Mouse (Mus musculus) cerebellum, postnatal 14 days (tissue): Measurements from ENCODE around the gene Gm8720.
"Not testable (repeated sequence)": the region's sequence is repeated elsewhere in the genome, so short reads cannot be mapped to it uniquely, and the experiment has no call there.

ENCODE experiments used
- DNase-seq, 2 experiments: peaks; one replicate each; pipeline ENCODE4 v3.0.0; 2021; ENCODE audit warnings: mixed read lengths in 2 of 2

Gm8720 gene

GRCm38 (mm10) chr7:23067356-23067755 is at the start of gene Gm8720:
Gm8720 (minus strand) TSS chr7:23067456.
- not testable (repeated sequence) for DNase-seq

DNA sequence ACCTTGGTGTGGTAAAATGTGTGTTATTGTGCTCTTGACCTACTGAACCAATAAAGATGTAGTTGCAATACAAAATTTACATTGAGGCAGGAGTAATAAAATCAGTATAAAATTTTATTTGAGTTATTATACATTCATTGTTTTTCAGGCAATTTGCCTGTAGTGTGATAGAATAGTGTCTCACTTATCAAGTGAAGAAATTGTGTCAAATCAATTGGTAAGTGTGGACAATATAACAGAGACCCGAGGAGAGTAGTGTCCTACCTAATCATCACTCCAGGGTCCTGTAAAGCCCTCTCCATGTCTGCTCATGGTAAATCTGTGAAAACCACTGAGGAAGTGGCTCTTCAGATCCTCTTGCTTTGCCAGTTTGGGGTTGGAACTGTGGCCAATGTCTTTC is 12.0 kb downstream of the Gm8720 start, which contains the start of gene Vmn1r163:
Gene Vmn1r163 (plus strand): TSS at position 301 of the 400 bp plus-strand sequence.
- not testable (repeated sequence) for DNase-seq

GRCm38 (mm10) chr7:23019823-23020222 is 47.4 kb downstream of the Gm8720 start, which contains the start of gene Gm4216:
Gm4216 (minus strand) TSS chr7:23019923.
- not testable (repeated sequence) for DNase-seq
